Mouse (Mus musculus) G1E-ER4 (cell line): ENCODE results near the gene Sec31b. TPM values are rescaled to one million over a fixed set of nuclear protein-coding genes. Genes with fewer than 3 reads are reported as not detected.

ENCODE experiments used
- GATA1 ChIP-seq: IDR thresholded peaks from one replicate; pipeline ENCODE4 v1.8.0; 2012; ENCODE audit warnings: low read length, inconsistent platforms
- polyA plus RNA-seq: library from polyadenylated mRNA; stranded (reverse); fragments of >175 nt; gene quantifications from 2 replicates; pipeline ENCODE4 v1.2.3, GENCODE M21; 2012

Sec31b gene
- polyA plus RNA-seq, 1 experiment: 0.25 TPM

- no peak for TF ChIP-seq GATA1
Observed at GRCm38 (mm10) chr19:44512601-44513000, 33.1 kb downstream of the Sec31b start.

GRCm38 (mm10) chr19:44511451-44512231, 34.0 kb downstream of the Sec31b start:
- TF ChIP-seq GATA1: no peak

DNA sequence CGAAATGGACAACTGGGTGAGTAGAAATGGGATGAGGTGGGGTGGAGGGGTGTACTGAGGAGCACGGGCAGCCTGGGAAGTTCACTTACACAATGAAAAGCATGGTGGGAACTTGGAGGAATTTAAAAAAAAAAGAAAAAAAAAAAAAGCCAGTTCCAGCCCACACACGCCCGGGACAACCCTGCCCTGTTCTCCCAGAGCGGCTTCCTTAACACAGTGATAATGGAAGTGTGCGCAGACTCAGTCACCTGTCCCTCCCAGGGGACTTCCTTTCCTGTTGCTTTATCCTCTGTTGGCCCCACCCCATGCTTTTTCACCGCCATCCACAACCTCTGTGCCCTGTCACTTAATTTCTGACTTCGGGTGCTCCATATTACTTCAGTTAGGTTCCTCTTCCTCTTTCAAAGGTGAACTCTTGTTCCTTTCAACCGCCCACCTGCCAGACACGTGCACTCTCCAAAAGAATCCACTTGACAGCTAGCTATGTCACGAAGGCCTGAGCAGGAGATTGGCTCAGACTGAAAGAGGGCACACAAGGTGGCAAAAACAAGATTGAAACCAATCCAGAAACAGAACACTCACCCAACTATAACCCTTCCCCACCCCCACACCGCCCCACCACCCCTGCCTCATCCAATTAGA, 35.0 kb downstream of the Sec31b start:
- no peak for TF ChIP-seq GATA1

DNA sequence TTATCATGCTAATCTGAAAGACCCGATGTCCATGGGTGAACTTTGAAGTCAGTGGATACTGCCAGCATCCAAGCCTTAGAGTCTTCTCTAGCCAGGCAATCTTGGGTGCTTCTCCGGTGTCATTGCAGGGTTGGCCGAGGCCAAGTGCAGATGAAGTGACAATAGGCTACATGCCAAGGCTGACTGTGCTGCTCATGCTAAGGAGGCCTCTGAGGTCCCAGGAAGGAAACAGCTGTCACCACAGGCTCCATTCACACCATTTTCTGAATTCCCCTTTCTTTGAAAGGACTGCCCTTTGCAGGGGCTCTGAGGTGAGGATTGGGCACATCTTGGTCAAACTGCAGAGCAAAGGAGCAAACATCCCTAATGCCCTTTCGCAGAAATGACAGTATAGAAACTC, 42.9 kb downstream of the Sec31b start:
- TF ChIP-seq GATA1: no peak

DNA sequence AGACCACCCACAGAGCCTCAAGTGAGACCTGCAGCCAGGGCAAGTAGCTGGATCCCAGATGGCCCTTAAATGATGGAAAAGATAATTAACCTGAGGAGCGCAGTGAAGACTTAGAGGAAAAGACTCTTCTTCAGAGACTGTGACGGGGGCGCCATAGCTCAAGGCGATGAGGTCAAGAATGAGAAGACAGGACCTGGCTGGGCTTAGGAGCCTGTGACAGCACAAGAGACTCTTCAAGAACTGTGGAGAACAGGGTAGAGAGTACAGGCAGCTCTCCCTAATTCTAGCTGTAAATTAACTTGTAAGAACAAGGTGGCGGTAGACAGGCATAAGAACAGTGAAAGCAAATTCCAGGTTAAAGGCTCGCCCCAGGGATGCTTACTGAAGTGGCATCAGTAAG, 43.7 kb downstream of the Sec31b start:
- TF ChIP-seq GATA1: no peak

GRCm38 (mm10) chr19:44500240-44500639, 45.4 kb downstream of the Sec31b start:
- TF ChIP-seq GATA1: no peak

DNA sequence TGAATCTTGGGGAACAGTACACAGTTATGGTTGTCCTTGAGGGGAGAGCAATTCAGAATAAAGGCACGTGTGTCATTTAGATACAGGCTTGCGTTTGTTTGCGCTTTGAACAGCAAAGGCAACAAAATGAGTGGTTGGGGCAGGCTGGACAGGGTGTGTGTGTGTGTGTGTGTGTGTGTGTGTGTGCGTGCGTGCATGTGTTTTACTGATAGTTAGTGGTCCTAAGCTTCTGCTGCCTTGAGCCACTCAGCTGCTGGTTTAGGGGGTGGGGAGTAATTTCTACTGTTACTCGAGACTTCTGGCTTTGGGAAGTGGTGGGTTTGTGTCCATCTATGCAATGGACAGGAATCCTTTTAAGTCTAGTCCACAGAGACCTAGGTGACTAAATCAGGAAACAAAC, 46.7 kb downstream of the Sec31b start:
- no peak for TF ChIP-seq GATA1

GRCm38 (mm10) chr19:44496941-44497340, 48.7 kb downstream of the Sec31b start:
- no peak for TF ChIP-seq GATA1

DNA sequence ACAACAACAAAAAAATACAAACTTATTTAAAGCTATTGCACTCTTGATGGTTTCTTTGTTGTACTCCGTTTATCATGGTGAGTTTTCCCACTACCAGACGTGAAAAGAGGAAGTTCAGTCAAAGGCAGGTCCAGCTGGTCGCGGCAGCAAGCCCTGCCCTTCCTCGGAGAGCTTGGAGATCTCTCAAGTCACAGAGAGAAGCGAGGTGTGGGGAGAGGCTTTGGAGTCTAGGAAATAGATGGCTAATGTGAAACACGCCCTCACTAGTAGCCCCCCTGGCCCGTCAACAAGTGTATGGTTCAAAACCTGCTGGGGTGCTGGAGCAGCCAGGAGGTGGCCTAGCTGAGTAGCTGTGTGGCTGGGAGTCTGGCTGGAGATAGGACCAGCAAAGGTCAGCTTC, 49.2 kb downstream of the Sec31b start:
- TF ChIP-seq GATA1: no peak

GRCm38 (mm10) chr19:44493128-44493527, 52.5 kb downstream of the Sec31b start, which contains the start of gene Wnt8b:
Gene Wnt8b (plus strand): TSS chr19:44493472.
- TF ChIP-seq GATA1: no peak

DNA sequence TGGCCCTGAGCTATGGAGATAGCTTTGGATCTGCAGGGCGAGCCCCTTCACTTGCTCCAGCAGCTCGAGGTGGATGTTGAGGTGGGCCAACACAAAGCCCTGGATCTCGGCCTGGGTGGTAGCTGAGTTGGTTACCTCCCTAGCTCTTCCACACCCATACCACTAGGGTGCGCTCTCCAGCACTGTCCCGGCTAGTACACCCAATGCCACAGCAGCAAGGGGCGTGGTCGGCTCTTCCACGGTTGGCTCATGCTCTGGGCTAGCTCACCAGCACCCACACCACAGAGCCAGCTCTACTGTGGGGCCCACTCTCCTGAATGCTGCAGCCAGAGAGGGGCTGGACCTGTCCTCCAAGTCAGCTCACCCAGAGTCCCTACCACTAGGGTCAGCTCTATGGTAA, 58.4 kb downstream of the Sec31b start:
- no peak for TF ChIP-seq GATA1

DNA sequence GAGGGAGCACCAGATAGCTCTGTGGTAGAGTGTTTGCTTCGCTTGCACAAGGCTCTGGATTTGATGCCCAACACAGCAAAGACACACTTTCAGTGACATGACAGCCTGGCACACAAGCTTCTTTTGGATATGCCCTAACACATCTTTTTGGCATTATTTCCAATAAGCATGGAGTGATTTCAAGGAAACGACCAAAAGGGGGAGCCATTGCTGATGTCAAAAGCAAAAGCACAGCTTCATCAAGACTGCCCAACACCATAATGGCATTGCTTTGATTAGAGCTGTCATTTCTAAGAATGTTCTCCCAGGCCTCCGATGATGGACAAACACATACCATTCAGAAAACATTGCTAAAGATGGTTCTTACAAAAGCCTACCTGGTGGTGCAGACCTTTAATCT, 69.1 kb downstream of the Sec31b start:
- no peak for TF ChIP-seq GATA1

DNA sequence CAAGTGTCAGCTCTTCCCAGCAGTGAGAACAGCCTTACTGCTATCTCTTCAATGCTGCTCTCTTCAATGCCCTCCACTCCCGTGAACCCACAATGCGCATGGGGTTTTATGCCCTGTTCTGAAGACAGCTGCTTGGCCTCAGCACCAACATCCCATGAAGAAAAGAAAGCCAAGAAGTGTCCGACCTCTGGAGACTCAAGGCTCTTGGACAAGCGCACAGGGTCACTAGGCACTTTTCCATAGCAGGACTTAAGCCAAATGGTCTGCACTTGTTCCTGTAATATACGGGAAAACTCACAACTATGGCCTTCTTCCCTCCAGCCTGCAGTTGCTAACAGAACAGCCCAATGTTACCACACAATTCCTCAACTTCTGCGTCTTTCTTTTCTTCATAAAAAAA, 70.4 kb downstream of the Sec31b start:
- no peak for TF ChIP-seq GATA1

GRCm38 (mm10) chr19:44474158-44474557, 71.5 kb downstream of the Sec31b start:
- no peak for TF ChIP-seq GATA1

Other genes with a start within 250 kb of the Sec31b start
- gene Scd4, start 212.8 kb downstream of the Sec31b start, polyA plus RNA-seq: 0.48 and 0.63 TPM in 2 replicates
- gene Scd1, start 138.0 kb downstream of the Sec31b start, polyA plus RNA-seq: 3.0 and 3.6 TPM in 2 replicates
- gene Wnt8b, start 52.4 kb downstream of the Sec31b start, polyA plus RNA-seq: not detected in 2 replicates
- not detected in 2 replicates for gene Gm20538, start 7.0 kb upstream of the Sec31b start, polyA plus RNA-seq
- 300 and 390 TPM in 2 replicates for gene Ndufb8, start 9.6 kb upstream of the Sec31b start, polyA plus RNA-seq
- 16.9 and 20.7 TPM in 2 replicates for gene Hif1an, start 17.0 kb upstream of the Sec31b start, polyA plus RNA-seq
- gene Pax2, start 210.2 kb upstream of the Sec31b start, polyA plus RNA-seq: not detected in 2 replicates